Mouse (Mus musculus) skeletal muscle tissue, adult 2 months (tissue): ENCODE measurements around the gene Fgb.

Source experiments
- DNase-seq: peaks from one replicate; pipeline ENCODE4 v3.0.0-alpha.2; 2012; ENCODE audit warnings: low read depth, low spot score

Gene Fgb

GRCm38 (mm10) chr3:83027546-83028251 lies 22.0 kb downstream of the Fgb start:
- no peak for DNase-seq

- DNase-seq: no peak
Measured at GRCm38 (mm10) chr3:83025475-83026301, 24.0 kb downstream of the Fgb start, which contains the start of gene Fga. TSS of gene Fga (plus strand) at chr3:83026076.

DNA sequence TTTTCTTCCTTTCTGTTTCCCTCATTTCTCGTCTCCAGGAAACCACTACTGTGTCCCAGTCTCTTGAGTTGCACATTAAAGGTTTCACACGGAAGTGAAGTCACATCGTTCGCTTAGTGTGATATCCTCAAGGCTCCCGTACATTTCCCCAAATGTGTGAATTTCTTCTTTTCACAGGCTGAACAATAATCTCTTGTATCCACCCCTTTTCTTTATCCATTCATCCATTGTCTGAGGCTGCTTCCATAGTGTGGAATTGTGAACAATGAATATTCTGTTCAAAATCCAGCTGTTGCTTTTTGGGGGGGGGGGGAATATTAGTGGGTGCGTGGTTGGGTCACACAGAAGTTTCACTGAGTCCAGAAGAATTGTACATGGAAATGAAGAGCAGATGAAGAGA lies 24.6 kb downstream of the Fgb start:
- no peak for DNase-seq

GRCm38 (mm10) chr3:83021176-83021575 lies 28.5 kb downstream of the Fgb start:
- no peak for DNase-seq

DNA sequence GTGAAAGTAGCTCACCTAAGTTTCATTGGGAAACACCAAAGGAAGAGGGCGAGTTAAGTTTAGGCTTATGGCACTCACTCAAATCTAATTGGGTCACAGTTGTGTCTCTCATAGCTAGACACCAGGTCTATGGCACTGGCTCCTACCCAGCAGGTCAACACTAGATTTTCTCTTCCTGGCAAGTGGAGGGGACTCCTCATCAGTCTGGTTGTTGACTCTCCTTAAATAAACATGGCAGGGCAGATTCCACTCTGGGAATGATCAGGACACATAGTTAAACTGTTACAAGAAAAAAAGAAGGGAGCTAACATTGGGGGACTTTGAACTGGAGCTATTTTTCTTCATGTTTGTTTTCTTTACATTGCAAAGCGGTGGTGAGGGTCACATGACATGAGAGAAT lies 29.3 kb downstream of the Fgb start:
- DNase-seq: no peak

- no peak for DNase-seq
Measured at GRCm38 (mm10) chr3:83016236-83016635, 33.4 kb downstream of the Fgb start.

- DNase-seq: no peak
Measured at GRCm38 (mm10) chr3:83013951-83014350, 35.7 kb downstream of the Fgb start.

- no peak for DNase-seq
Measured at GRCm38 (mm10) chr3:83012636-83013035, 37.0 kb downstream of the Fgb start.

GRCm38 (mm10) chr3:83011565-83011964 lies 38.1 kb downstream of the Fgb start:
- DNase-seq: no peak

- no peak for DNase-seq
Measured at GRCm38 (mm10) chr3:83011136-83011535, 38.5 kb downstream of the Fgb start.

DNA sequence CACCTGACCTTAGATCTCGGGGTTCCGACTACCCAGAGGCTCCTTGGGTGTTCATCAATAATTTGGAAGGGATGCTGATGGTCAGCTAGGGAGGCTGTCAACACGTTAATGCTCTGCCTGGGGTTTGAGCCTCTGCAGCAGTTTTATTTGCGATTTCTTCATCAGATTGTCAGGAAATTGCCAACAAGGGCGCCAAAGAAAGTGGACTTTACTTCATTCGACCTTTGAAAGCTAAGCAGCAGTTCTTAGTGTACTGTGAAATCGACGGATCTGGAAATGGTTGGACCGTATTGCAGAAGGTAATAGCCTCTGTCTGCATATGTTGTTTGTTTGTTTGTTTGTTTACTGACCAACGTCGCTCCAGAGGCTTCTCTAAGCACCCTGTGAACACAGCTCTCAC lies 39.4 kb downstream of the Fgb start:
- DNase-seq: no peak

GRCm38 (mm10) chr3:83007557-83007956 lies 42.1 kb downstream of the Fgb start, which contains the start of gene Fgg:
TSS of gene Fgg (plus strand) at chr3:83007724.
- no peak for DNase-seq

DNA sequence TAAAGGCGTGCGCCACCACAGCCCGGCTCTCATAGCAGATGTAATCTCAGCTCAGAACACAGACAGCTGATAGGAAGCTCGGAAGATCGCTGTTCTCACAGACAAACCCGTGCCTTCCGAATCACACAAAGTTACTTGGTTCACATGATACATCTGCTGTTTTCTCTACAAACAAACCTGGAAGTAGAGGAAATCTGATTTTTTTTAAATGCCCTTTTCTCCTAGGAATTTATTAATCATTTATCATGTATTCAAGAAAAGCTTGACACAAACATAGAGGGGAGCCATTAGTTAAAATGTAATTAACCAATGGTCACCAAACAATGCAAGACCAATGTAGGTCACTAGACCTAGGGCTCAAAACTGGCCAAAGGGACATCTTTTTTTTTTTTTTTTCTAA lies 44.9 kb downstream of the Fgb start:
- no peak for DNase-seq

DNA sequence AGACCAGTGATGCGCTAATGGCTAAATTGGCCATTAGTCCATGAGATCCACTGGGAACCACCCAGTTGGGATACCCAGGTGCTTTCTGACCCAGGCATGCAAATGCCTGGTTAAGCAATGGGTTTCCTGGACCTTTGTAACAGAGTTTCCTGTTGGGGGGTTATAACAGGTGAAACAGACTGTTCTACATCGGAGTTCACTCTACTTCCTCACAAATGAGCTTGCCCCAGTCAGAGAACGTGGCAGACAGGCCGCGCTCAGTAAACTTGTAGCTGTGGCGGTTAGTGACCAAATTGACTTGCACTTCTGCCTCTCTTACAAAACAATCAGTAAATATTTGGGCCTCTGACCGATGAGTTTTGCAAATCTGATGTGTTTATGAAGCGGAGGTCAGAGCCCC lies 46.6 kb downstream of the Fgb start:
- DNase-seq: no peak

DNA sequence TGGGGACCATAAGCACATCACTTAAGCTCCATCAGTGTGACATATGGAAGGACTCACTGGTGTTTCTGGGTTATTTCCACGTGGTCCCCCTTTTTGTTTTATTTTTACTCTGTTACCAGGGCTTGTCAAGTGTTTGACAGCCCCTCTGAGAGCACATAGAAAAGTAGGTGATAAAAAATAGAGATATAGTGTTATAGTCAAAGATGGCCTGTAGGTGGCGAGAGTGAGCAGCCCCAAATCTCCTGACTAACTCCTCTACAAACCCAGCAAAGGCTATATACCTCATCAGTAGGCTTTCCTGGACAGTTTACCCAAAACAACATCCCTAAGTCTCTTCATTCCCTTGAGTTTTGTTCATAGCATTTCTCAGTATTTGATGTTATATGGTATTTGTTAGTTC lies 47.5 kb downstream of the Fgb start:
- DNase-seq: peak; percentile 8

- no peak for DNase-seq
Measured at GRCm38 (mm10) chr3:82999995-83000394, 49.7 kb downstream of the Fgb start.

- DNase-seq: peak; percentile 46
Measured at GRCm38 (mm10) chr3:82998772-82999463, 50.7 kb downstream of the Fgb start.

DNA sequence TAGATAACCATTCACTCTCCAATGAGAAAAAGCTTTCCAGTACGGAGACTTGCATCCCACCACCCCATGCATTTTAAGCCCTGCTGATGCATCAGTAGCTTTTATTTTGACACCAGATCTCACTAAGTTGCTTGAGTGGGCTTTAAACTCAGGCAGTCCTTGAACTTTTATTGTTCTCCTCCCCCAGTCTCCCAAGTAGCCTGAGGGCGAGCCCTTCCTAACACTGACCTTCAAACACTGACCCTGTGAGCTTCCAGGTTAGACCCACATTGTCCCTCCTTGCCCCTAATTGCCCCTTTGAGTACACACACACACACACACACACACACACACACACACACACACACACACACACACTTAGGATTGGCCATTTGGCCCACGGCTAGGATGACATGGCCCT lies 53.0 kb downstream of the Fgb start:
- DNase-seq: no peak

GRCm38 (mm10) chr3:82995368-82995767 lies 54.3 kb downstream of the Fgb start:
- no peak for DNase-seq

- no peak for DNase-seq
Measured at GRCm38 (mm10) chr3:82992956-82993355, 56.7 kb downstream of the Fgb start.

- DNase-seq: no peak
Measured at GRCm38 (mm10) chr3:82991963-82992362, 57.7 kb downstream of the Fgb start.
